Mouse (Mus musculus) intestine, postnatal 0 days (tissue): ENCODE measurements around the gene 1190002N15Rik. TPM values are rescaled to one million over a fixed set of nuclear protein-coding genes. Genes with fewer than 3 reads are reported as not detected.

Source experiments
- ATAC-seq: fragments of 200-750 bp; cut with Nextera tagmentation; 2 replicates; pipeline ENCODE4 v1.8.0; 2017; ENCODE audit warnings: mild to moderate bottlenecking, moderate TSS enrichment, moderate library complexity
- H3K27ac ChIP-seq: fragments of 300-500 bp; sonication (generic); 2 replicates; pipeline ENCODE4 v1.5.1; 2014; ENCODE audit warnings: mild to moderate bottlenecking, low read depth, low read length, moderate library complexity
- H3K27me3 ChIP-seq: fragments of 300-500 bp; sonication (generic); replicated peaks from 2 replicates; pipeline ENCODE4 v1.6.1; 2014; ENCODE audit warnings: low read length, mixed read lengths; ENCODE audit not compliant: control insufficient read depth, insufficient read depth
- H3K36me3 ChIP-seq: fragments of 300-500 bp; sonication (generic); 2 replicates; pipeline ENCODE4 v1.6.1; 2014; ENCODE audit warnings: mild to moderate bottlenecking, moderate library complexity; ENCODE audit not compliant: control insufficient read depth, insufficient read depth
- H3K4me1 ChIP-seq: fragments of 300-500 bp; sonication (generic); replicated peaks from 2 replicates; pipeline ENCODE4 v1.6.1; 2014; ENCODE audit warnings: antibody characterized with exemption, low read length, mixed read lengths; ENCODE audit not compliant: control insufficient read depth, insufficient read depth
- H3K4me2 ChIP-seq: fragments of 300-500 bp; sonication (generic); replicated peaks from 2 replicates; pipeline ENCODE4 v1.6.1; 2014; ENCODE audit warnings: low read depth, mild to moderate bottlenecking, moderate library complexity
- H3K4me3 ChIP-seq: fragments of 300-500 bp; sonication (generic); 2 replicates; pipeline ENCODE4 v1.5.1; 2014; ENCODE audit warnings: low read depth, low read length
- H3K9ac ChIP-seq: fragments of 300-500 bp; sonication (generic); 2 replicates; pipeline ENCODE4 v1.6.1; 2014; ENCODE audit warnings: mild to moderate bottlenecking, low read depth, low read length
- H3K9me3 ChIP-seq: fragments of 300-500 bp; sonication (generic); 2 replicates; pipeline ENCODE4 v1.6.1; 2016; ENCODE audit warnings: mixed run types; ENCODE audit not compliant: control insufficient read depth
- CTCF ChIP-seq: sonication (generic); IDR thresholded peaks from 2 replicates; pipeline ENCODE4 v1.5.1; 2016; ENCODE audit warnings: low read depth, mild to moderate bottlenecking, control low read depth, antibody characterized with exemption, moderate library complexity
- WGBS: fragments of 180-500 bp; shearing (Covaris S2); extraction: QIAGEN DNeasy Blood & Tissue Kit; methylation state at CpG from one replicate; pipeline ENCODE4 v1.1.7; 2014; 5-methylcytosine and 5-hydroxymethylcytosine counted together
- polyA plus RNA-seq: library from polyadenylated mRNA; unstranded; fragments of >200 nt; fragmentation: Nextera tagmentation; extraction: Ambion mirVana; gene quantifications from 2 replicates; pipeline ENCODE4 v1.2.1, GENCODE M21; 2015

The 1190002N15Rik gene
- polyA plus RNA-seq, 1 experiment from 2014 or later = 19.7 TPM

DNA sequence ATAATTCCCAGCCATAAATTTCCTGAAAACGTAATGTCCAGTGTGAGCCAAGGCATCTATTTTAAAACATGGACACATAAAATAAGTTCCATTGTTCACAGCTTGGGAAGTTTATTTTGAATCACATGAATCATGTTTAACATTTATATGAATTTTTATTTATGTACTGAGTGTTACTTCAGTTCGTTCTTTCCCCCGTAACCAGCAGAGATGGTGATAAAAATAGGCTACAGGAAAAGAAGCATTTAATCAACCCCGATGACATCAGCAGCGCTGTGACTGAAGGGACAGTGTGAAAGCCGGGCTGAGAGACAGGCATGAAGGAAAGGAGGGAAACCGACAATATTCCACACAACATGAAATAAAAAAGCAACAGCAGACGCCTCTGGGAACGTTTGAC is 46.4 kb downstream of the 1190002N15Rik start:
- H3K4me1 ChIP-seq = no peaks in the 10 kb centered on the region
- WGBS = 62% methylated on average over 9 of the region's 9 CpGs
- H3K9me3 ChIP-seq = no peaks in the 10 kb centered on the region
- no peaks in the 10 kb centered on the region for H3K36me3 ChIP-seq
- TF ChIP-seq CTCF = no peak
- no peaks in the 10 kb centered on the region for H3K27me3 ChIP-seq
- no peak for ATAC-seq
- H3K9ac ChIP-seq = no peak overlapping the region
- no peak overlapping the region for H3K4me2 ChIP-seq
- no peak overlapping the region for H3K4me3 ChIP-seq
- H3K27ac ChIP-seq = no peak overlapping the region

DNA sequence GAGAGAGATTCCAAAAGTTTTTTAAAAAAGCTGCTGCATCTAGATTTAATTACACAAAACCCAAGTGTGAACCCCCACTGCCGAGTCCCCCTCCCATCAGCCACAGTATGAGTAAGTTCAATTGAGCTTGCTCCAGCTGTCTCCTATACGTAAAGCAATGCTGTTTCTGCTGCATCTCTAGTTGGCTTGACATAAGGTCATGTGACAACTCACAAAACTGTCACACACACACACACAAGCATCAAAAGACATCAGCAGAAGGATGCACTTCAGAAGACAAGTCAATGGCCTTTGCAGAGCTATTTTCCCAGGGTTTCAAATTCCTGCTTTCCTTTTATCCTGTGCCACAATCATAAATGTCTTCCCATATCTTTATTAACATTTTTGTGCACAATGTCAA is 49.9 kb downstream of the 1190002N15Rik start:
- H3K4me2 ChIP-seq = no peak overlapping the region
- no peaks in the 10 kb centered on the region for H3K36me3 ChIP-seq
- H3K4me3 ChIP-seq = no peak overlapping the region
- H3K9ac ChIP-seq = no peak overlapping the region
- 78% methylated on average over 2 of the region's 2 CpGs for WGBS
- TF ChIP-seq CTCF = no peak
- H3K9me3 ChIP-seq = no peaks in the 10 kb centered on the region
- no peak for ATAC-seq
- H3K27ac ChIP-seq = no peak overlapping the region
- no peaks in the 10 kb centered on the region for H3K4me1 ChIP-seq
- no peaks in the 10 kb centered on the region for H3K27me3 ChIP-seq

DNA sequence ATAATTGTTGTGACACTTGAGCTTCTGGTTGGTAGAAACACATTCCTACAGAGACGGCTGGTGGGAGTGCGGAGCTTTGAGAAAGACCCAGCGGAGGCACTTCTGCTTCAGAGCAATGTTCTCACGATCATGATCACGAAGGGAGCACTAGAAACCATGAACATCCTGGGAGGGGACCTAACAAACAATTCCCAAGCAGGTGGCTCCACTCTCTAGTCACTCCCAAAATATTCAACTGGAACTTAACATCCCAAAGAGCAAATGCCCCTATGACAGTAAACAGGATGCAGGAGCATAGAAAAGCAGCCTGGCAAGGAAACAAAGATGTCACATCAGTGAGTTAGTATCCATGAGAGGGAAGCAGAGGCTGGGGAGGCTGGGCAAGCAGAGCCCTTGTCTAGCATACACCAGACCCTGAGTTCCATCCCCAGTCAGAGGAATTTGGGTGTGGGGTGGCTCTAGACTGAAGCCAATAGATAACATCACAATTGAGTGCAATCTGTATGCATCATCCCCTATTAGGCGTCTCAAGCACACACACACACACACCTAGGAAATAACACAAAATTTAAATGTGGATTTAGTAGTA is 54.5 kb downstream of the 1190002N15Rik start:
- Histone ChIP-seq H3K9me3 (no peaks in the 10 kb centered on the region), H3K4me2 (no peak overlapping the region), H3K36me3 (no peaks in the 10 kb centered on the region), H3K4me1 (no peaks in the 10 kb centered on the region), H3K27me3 (no peaks in the 10 kb centered on the region), H3K9ac (no peak overlapping the region), H3K27ac (no peak overlapping the region), H3K4me3 (no peak overlapping the region)
- ATAC-seq = no peak
- 62% methylated on average over 6 of the region's 6 CpGs for WGBS
- no peak for TF ChIP-seq CTCF

DNA sequence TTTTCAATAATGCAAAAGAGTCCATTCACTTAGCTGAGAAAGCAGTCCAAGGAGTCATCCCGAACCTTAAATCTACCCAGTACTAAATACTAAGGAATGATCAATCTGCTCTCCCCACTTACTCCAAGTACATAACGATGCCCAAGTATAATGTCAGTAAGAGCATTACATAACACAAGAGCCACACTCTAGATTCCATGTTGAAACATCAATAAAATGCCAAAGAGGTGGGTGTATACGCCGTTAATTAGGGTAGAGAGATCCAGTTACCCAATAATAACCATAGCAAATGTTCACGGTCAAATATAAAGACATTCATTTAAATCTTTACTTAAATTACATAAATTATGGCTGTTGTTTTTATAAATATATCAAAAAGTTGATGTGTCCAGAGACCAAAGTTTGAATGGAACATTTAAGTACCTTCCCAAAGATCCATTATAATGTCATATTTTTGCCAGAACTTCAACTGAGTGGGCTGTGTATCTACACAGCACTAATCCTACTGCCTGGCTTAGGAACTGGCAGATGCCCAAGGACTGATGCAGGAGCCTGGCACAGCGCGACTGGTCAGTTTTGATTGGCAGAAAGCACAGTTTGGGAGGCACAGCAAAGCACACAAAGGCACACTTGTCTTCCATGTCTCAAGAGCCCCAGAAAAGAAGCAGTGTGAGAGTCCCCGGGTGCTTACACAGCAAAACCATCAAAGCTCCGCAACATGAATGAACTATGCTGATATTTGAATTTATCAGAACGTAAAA is 55.5 kb downstream of the 1190002N15Rik start:
- ATAC-seq = no peak
- H3K9me3 ChIP-seq = no peaks in the 10 kb centered on the region
- no peaks in the 10 kb centered on the region for H3K36me3 ChIP-seq
- no peak overlapping the region for H3K4me3 ChIP-seq
- WGBS = 79% methylated on average over 10 of the region's 10 CpGs
- H3K4me2 ChIP-seq = no peak overlapping the region
- no peak overlapping the region for H3K27ac ChIP-seq
- no peaks in the 10 kb centered on the region for H3K4me1 ChIP-seq
- H3K27me3 ChIP-seq = no peaks in the 10 kb centered on the region
- TF ChIP-seq CTCF = no peak
- no peak overlapping the region for H3K9ac ChIP-seq

DNA sequence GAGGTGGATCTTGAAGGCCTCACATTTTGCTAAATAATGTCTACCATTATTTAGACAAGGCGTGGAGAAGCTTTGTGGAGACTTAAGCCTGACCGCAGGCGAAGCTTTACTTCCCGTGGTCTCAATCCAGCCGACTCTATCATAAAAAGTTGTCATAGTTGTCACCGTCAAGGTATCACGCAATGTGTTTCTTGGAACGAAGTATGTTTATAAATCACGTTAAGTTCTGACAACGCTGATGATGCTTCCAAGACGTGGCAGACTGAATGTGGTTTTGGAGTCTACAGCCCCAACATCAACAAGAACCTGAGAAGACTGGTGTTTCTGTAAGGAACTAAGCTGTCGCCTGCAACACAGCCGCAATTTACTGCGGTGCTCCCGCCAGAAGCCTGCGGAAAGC is 56.8 kb downstream of the 1190002N15Rik start:
- H3K4me1 ChIP-seq = no peaks in the 10 kb centered on the region
- H3K27ac ChIP-seq = no peak overlapping the region
- no peak overlapping the region for H3K4me2 ChIP-seq
- H3K27me3 ChIP-seq = no peaks in the 10 kb centered on the region
- TF ChIP-seq CTCF = no peak
- no peak for ATAC-seq
- 82% methylated on average over 16 of the region's 16 CpGs for WGBS
- H3K4me3 ChIP-seq = no peak overlapping the region
- H3K36me3 ChIP-seq = no peaks in the 10 kb centered on the region
- no peak overlapping the region for H3K9ac ChIP-seq
- no peaks in the 10 kb centered on the region for H3K9me3 ChIP-seq

DNA sequence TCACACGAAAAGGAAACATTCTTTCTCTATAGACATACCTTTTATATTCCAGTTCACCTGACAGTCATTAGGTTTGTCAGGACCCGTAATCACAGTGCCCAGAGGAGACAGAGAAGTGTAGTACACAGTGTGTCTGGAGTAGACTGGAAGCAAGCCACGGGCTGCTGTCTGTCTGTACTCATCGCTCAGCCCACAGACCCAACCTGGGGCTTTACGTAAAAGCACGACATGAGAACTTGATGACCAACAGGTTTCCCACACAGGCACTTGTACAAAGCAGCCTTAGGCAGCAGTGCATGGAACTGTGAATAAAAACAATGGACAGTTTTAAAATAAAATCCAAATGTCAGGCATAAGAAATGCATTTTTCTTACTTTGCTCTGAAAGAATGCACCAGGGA is 58.5 kb downstream of the 1190002N15Rik start:
- Histone ChIP-seq H3K4me3 (no peak overlapping the region), H3K9ac (no peak overlapping the region), H3K27ac (no peak overlapping the region), H3K4me1 (no peaks in the 10 kb centered on the region), H3K4me2 (no peak overlapping the region), H3K9me3 (no peaks in the 10 kb centered on the region), H3K36me3 (no peaks in the 10 kb centered on the region), H3K27me3 (no peaks in the 10 kb centered on the region)
- 83% methylated on average over 6 of the region's 6 CpGs for WGBS
- TF ChIP-seq CTCF = no peak
- no peak for ATAC-seq
